Mouse (Mus musculus) lung, adult 2 months (tissue): ENCODE measurements at regions not wholly inside any gene's neighbourhood (a gene's known extent, or its start where the extent isn't known, plus 50 kb on each side); places are given as distances from the start of the nearest gene placed in this dataset.

Experiments
- CTCF ChIP-seq: fragments of 200-500 bp; IDR thresholded peaks from 2 replicates; pipeline ENCODE4 v1.5.1; 2011; ENCODE audit warnings: mild to moderate bottlenecking, low read length, control low read depth; ENCODE audit not compliant: insufficient read depth
- POLR2A ChIP-seq: fragments of 200-500 bp; IDR thresholded peaks from 2 replicates; pipeline ENCODE4 v1.6.1; 2011; ENCODE audit warnings: low read depth, mild to moderate bottlenecking, control low read depth, low read length, borderline replicate concordance; ENCODE audit errors: extremely low read depth

GRCm38 (mm10) chr14:31936581-31936980 is 92.2 kb upstream of the Galnt15 start:
- no peak for TF ChIP-seq POLR2A
- no peak for TF ChIP-seq CTCF
